Mouse (Mus musculus) hindbrain, embryonic 13.5 days (tissue): ENCODE data around the gene Mllt6. TPM values are rescaled to one million over a fixed set of nuclear protein-coding genes. Genes with fewer than 3 reads are reported as not detected.

Experiments
- ATAC-seq: fragments of 200-750 bp; cut with Nextera tagmentation; 2 replicates; pipeline ENCODE4 v1.8.0; 2017; ENCODE audit warnings: moderate TSS enrichment; ENCODE audit not compliant: low FRiP score
- H3K27ac ChIP-seq: fragments of 300-500 bp; sonication (generic); 2 replicates; pipeline ENCODE4 v1.5.1; 2015; ENCODE audit warnings: inconsistent platforms, mild to moderate bottlenecking, moderate library complexity
- H3K27me3 ChIP-seq: fragments of 300-500 bp; sonication (generic); 2 replicates; pipeline ENCODE4 v1.6.1; 2015; ENCODE audit warnings: mild to moderate bottlenecking, inconsistent platforms
- H3K36me3 ChIP-seq: fragments of 300-500 bp; sonication (generic); 2 replicates; pipeline ENCODE4 v1.6.1; 2015; ENCODE audit warnings: mild to moderate bottlenecking, inconsistent platforms
- H3K4me1 ChIP-seq: fragments of 300-500 bp; sonication (generic); replicated peaks from 2 replicates; pipeline ENCODE4 v1.6.1; 2015; ENCODE audit warnings: inconsistent platforms
- H3K4me2 ChIP-seq: fragments of 300-500 bp; sonication (generic); 2 replicates; pipeline ENCODE4 v1.6.1; 2015; ENCODE audit warnings: inconsistent platforms, mild to moderate bottlenecking, moderate library complexity
- H3K4me3 ChIP-seq: fragments of 300-500 bp; sonication (generic); 2 replicates; pipeline ENCODE4 v1.5.1; 2015; ENCODE audit warnings: mild to moderate bottlenecking, inconsistent platforms
- H3K9ac ChIP-seq: fragments of 300-500 bp; sonication (generic); 2 replicates; pipeline ENCODE4 v1.6.1; 2015; ENCODE audit warnings: mild to moderate bottlenecking, inconsistent platforms
- H3K9me3 ChIP-seq: fragments of 300-500 bp; sonication (generic); 2 replicates; pipeline ENCODE4 v1.6.1; 2016; ENCODE audit warnings: inconsistent platforms
- WGBS: fragments of 180-500 bp; shearing (Covaris S2); methylation state at CpG from one replicate; pipeline ENCODE4 v1.1.7; 2015; 5-methylcytosine and 5-hydroxymethylcytosine counted together
- polyA plus RNA-seq: library from polyadenylated mRNA; unstranded; fragments of >200 nt; fragmentation: Nextera tagmentation; extraction: Ambion mirVana; gene quantifications from 2 replicates; pipeline ENCODE4 v1.2.1, GENCODE M21; 2015

The Mllt6 gene
- polyA plus RNA-seq, 1 experiment from 2014 or later = 4.1 TPM

DNA sequence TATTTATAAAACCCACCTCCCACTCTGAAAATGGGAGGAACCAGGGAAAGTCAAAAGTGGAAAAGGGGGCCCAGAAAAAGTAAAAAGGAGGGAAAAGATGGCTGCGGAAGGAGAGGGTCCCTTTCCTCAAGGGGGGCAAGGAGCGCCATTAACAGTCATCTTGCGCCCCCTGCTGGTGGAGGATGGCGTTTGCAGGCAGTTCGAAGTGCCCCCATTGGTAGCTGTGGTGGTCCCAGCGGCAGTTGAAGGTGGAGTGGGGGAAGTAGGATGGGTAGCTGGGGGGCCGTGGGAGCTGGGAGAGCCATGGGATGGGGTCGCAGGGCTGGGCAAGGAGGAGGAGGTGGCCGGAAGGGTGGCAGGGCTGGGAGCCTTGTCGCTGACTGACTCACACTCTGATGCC lies 26.6 kb downstream of the Mllt6 start:
- Histone ChIP-seq H3K4me2 (no peak overlapping the region), H3K36me3 (peaks cover 57% of the 10 kb centered on the region), H3K4me1 (peaks cover 45% of the 10 kb centered on the region), H3K27me3 (no peaks in the 10 kb centered on the region), H3K27ac (peak overlapping the region; percentile 40; the same call in 1 of the 2 replicates), H3K9me3 (no peaks in the 10 kb centered on the region), H3K4me3 (no peak overlapping the region), H3K9ac (no peak overlapping the region)
- ATAC-seq = no peak
- whole genome bisulfite sequencing = 32% methylated on average over 10 of the region's 10 CpGs

DNA sequence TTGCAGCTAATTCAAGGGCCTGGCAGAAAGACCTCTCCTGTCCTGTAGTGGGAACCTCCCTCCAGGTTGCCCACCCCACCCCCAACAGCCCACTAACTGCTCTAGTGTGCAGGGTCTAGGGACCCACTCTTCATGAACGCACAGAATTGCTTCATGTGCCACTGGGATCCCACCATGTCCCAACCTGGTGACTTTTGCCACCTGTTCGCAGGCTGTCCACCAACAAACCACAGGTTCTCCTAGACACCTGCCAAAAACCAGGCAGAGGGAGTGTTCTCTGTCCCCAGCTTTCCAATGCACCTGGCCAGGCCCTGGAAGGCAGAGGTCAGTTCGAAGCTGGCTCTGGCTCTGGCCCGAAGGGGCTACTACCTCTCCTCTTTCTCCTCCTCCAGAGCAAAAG lies 31.2 kb downstream of the Mllt6 start:
- Histone ChIP-seq H3K9me3 (no peaks in the 10 kb centered on the region), H3K27ac (peak overlapping the region; percentile 89), H3K27me3 (no peaks in the 10 kb centered on the region), H3K9ac (0 out of 2 replicates have a peak overlapping the region, but pooled peaks have one; percentile 68), H3K4me2 (peak overlapping the region; percentile 89), H3K4me3 (peak overlapping the region; percentile 93; the same call in 1 of the 2 replicates), H3K36me3 (peaks cover 37% of the 10 kb centered on the region), H3K4me1 (peaks cover 55% of the 10 kb centered on the region)
- 80% methylated on average over 4 of the region's 4 CpGs for WGBS
- ATAC-seq = no peak

GRCm38 (mm10) chr11:97694921-97695711 lies 31.9 kb downstream of the Mllt6 start:
- ATAC-seq = 0 out of 2 replicates have a peak, but pooled peaks have one; percentile 17
- H3K27ac ChIP-seq = peak overlapping the region; percentile 89
- H3K27me3 ChIP-seq = no peaks in the 10 kb centered on the region
- H3K36me3 ChIP-seq = peaks cover 32% of the 10 kb centered on the region
- 47% methylated on average over 17 of the region's 17 CpGs for WGBS
- H3K4me1 ChIP-seq = peaks cover 55% of the 10 kb centered on the region
- H3K4me2 ChIP-seq = peak overlapping the region; percentile 89
- no peaks in the 10 kb centered on the region for H3K9me3 ChIP-seq
- peak overlapping the region; percentile 68 for H3K9ac ChIP-seq
- H3K4me3 ChIP-seq = peak overlapping the region; percentile 93

- Histone ChIP-seq H3K36me3 (peaks cover 25% of the 10 kb centered on the region), H3K9ac (peak overlapping the region; percentile 68), H3K4me2 (peak overlapping the region; percentile 89), H3K27me3 (no peaks in the 10 kb centered on the region), H3K9me3 (no peaks in the 10 kb centered on the region), H3K27ac (peak overlapping the region; percentile 89), H3K4me1 (peaks cover 57% of the 10 kb centered on the region), H3K4me3 (peak overlapping the region; percentile 93)
- no peak for ATAC-seq
- WGBS = 27% methylated on average over 9 of the region's 9 CpGs
These were observed 32.6 kb downstream of the Mllt6 start for GRCm38 (mm10) chr11:97695712-97696401.

DNA sequence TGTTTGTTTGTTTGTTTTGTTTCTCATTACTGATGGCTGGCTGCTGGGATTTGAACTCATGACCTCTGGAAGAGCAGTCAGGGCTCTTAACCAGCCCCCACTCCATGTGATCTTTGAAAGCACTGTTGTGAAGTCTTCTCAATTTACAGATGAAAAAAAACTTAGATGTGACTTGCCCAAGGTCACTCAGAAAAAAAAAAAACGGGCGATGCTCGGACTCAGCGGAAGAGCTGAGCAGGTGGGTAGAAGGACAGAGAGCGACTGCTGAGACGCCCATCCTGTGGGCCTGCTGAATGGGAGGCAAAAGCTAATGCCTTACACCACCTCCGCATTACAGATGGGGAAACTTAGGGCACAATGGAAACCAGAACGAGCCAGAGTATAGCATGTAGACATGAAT lies 33.5 kb downstream of the Mllt6 start:
- Histone ChIP-seq H3K9ac (peak overlapping the region; percentile 68; the same call in 1 of the 2 replicates), H3K27me3 (no peaks in the 10 kb centered on the region), H3K36me3 (peaks cover 17% of the 10 kb centered on the region), H3K4me1 (peaks cover 65% of the 10 kb centered on the region), H3K4me2 (peak overlapping the region; percentile 89), H3K9me3 (no peaks in the 10 kb centered on the region), H3K4me3 (peak overlapping the region; percentile 93), H3K27ac (peak overlapping the region; percentile 89)
- WGBS = 73% methylated on average over 8 of the region's 8 CpGs
- no peak for ATAC-seq

GRCm38 (mm10) chr11:97697199-97697890 lies 34.1 kb downstream of the Mllt6 start:
- peak overlapping the region; percentile 97 for H3K9ac ChIP-seq
- ATAC-seq = no peak
- no peaks in the 10 kb centered on the region for H3K27me3 ChIP-seq
- no peaks in the 10 kb centered on the region for H3K9me3 ChIP-seq
- H3K27ac ChIP-seq = peak overlapping the region; percentile 99
- peaks cover 10% of the 10 kb centered on the region for H3K36me3 ChIP-seq
- peak overlapping the region; percentile 89 for H3K4me2 ChIP-seq
- WGBS = 53% methylated on average over 11 of the region's 11 CpGs
- peak overlapping the region; percentile 93 for H3K4me3 ChIP-seq
- peaks cover 71% of the 10 kb centered on the region for H3K4me1 ChIP-seq

- peaks cover 3% of the 10 kb centered on the region for H3K36me3 ChIP-seq
- no peak for ATAC-seq
- peak overlapping the region; percentile 97 for H3K9ac ChIP-seq
- peaks cover 69% of the 10 kb centered on the region for H3K4me1 ChIP-seq
- 1% methylated on average over 14 of the region's 14 CpGs for WGBS
- H3K27ac ChIP-seq = peak overlapping the region; percentile 99
- peak overlapping the region; percentile 89 for H3K4me2 ChIP-seq
- H3K27me3 ChIP-seq = no peaks in the 10 kb centered on the region
- no peaks in the 10 kb centered on the region for H3K9me3 ChIP-seq
- peak overlapping the region; percentile 93 for H3K4me3 ChIP-seq
These were observed 34.8 kb downstream of the Mllt6 start for GRCm38 (mm10) chr11:97697891-97698529.

- H3K4me3 ChIP-seq = peak overlapping the region; percentile 93
- H3K4me2 ChIP-seq = peak overlapping the region; percentile 89
- H3K27ac ChIP-seq = peak overlapping the region; percentile 99
- H3K4me1 ChIP-seq = peaks cover 65% of the 10 kb centered on the region
- no peaks in the 10 kb centered on the region for H3K36me3 ChIP-seq
- no peaks in the 10 kb centered on the region for H3K27me3 ChIP-seq
- no peaks in the 10 kb centered on the region for H3K9me3 ChIP-seq
- peak overlapping the region; percentile 97 for H3K9ac ChIP-seq
- no peak; the same call in 1 of the 2 replicates for ATAC-seq
- WGBS = under 1% methylated on average over 51 of the region's 63 CpGs
These were observed 35.8 kb downstream of the Mllt6 start for GRCm38 (mm10) chr11:97698741-97699611.

DNA sequence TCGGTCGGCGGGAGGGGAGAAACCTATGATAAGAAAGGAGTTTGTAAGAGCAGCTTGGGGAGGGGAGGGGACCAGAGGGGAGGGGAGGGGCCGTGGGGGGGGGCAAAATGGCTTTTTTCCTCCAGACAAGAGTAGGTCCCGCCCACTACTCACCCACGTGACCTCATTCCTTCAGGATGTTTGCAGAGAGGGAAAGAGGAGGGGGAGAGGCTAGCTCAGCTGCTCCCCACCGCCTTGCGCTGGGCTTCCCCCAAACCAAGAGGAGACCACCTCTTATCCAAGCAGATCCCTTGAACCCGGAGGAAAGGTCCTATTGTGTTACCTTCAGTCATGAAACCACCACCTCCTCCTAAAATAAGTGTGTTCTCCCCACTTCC lies 36.4 kb downstream of the Mllt6 start:
- Histone ChIP-seq H3K4me3 (peak overlapping the region; percentile 93), H3K9ac (peak overlapping the region; percentile 97), H3K4me1 (peaks cover 65% of the 10 kb centered on the region), H3K27ac (peak overlapping the region; percentile 99), H3K27me3 (no peaks in the 10 kb centered on the region), H3K36me3 (no peaks in the 10 kb centered on the region), H3K9me3 (no peaks in the 10 kb centered on the region), H3K4me2 (peak overlapping the region; percentile 89)
- peak; percentile 40 for ATAC-seq
- WGBS = 0% methylated on average over 6 of the region's 9 CpGs

- Histone ChIP-seq H3K4me1 (peaks cover 64% of the 10 kb centered on the region), H3K27me3 (no peaks in the 10 kb centered on the region), H3K36me3 (no peaks in the 10 kb centered on the region), H3K9ac (peak within 1 kb of the TSS; percentile 97), H3K4me2 (peak within 1 kb of the TSS; percentile 89), H3K27ac (peak within 1 kb of the TSS; percentile 99), H3K9me3 (no peaks in the 10 kb centered on the region), H3K4me3 (peak within 1 kb of the TSS; percentile 93)
- peak; percentile 7; the same call in 1 of the 2 replicates for ATAC-seq
- under 1% methylated on average over 85 of the region's 85 CpGs for WGBS
These were observed 37.0 kb downstream of the Mllt6 start, which contains the start of gene Pcgf2 for GRCm38 (mm10) chr11:97700003-97700745. Gene Pcgf2 (minus strand): TSS chr11:97700497.
